Mouse (Mus musculus) thymus, postnatal 36 days (tissue): ENCODE data around the gene Fgr.

ENCODE experiments used
- DNase-seq, 2 experiments: peaks; one replicate each; pipeline ENCODE4 v3.0.0; 2022; ENCODE audit warnings: mixed read lengths in 2 of 2

Fgr gene

GRCm38 (mm10) chr4:133039116-133039819 lies 65.4 kb downstream of the Fgr start:
- DNase-seq: peak; percentile 35 to 54

- no peak for DNase-seq
These were observed 65.9 kb downstream of the Fgr start for GRCm38 (mm10) chr4:133039832-133040231.

- DNase-seq: no peak
These were observed 66.5 kb downstream of the Fgr start for GRCm38 (mm10) chr4:133040241-133040904.

- DNase-seq: no peak
These were observed 68.3 kb downstream of the Fgr start for GRCm38 (mm10) chr4:133042244-133042643.

GRCm38 (mm10) chr4:133042651-133043635 lies 69.0 kb downstream of the Fgr start:
- no peak for DNase-seq

GRCm38 (mm10) chr4:133043798-133044646 lies 70.1 kb downstream of the Fgr start:
- DNase-seq: no peak

GRCm38 (mm10) chr4:133044647-133045094 lies 70.8 kb downstream of the Fgr start:
- no peak for DNase-seq

GRCm38 (mm10) chr4:133045771-133046474 lies 72.0 kb downstream of the Fgr start:
- no peak for DNase-seq

- DNase-seq: no peak
These were observed 72.9 kb downstream of the Fgr start for GRCm38 (mm10) chr4:133046691-133047352.

GRCm38 (mm10) chr4:133047353-133048105 lies 73.6 kb downstream of the Fgr start:
- no peak for DNase-seq

- DNase-seq: no peak
These were observed 75.4 kb downstream of the Fgr start for GRCm38 (mm10) chr4:133049071-133049920.

- no peak for DNase-seq
These were observed 76.4 kb downstream of the Fgr start for GRCm38 (mm10) chr4:133050196-133050836.

GRCm38 (mm10) chr4:133050837-133051549 lies 77.1 kb downstream of the Fgr start:
- no peak for DNase-seq

GRCm38 (mm10) chr4:133051550-133051865 lies 77.6 kb downstream of the Fgr start:
- DNase-seq: no peak
